Mouse (Mus musculus) neutrophil, adult 83 days (primary cell): Measurements from ENCODE around the gene Nkx1-1. TPM values are rescaled to one million over a fixed set of nuclear protein-coding genes. Genes with fewer than 3 reads are reported as not detected.

ENCODE experiments used
- total RNA-seq, 2 experiments: library from RNA; stranded (reverse); gene quantifications; one replicate each; pipeline ENCODE4 v1.2.4; 2023

The Nkx1-1 gene
- not detected for total RNA-seq

DNA sequence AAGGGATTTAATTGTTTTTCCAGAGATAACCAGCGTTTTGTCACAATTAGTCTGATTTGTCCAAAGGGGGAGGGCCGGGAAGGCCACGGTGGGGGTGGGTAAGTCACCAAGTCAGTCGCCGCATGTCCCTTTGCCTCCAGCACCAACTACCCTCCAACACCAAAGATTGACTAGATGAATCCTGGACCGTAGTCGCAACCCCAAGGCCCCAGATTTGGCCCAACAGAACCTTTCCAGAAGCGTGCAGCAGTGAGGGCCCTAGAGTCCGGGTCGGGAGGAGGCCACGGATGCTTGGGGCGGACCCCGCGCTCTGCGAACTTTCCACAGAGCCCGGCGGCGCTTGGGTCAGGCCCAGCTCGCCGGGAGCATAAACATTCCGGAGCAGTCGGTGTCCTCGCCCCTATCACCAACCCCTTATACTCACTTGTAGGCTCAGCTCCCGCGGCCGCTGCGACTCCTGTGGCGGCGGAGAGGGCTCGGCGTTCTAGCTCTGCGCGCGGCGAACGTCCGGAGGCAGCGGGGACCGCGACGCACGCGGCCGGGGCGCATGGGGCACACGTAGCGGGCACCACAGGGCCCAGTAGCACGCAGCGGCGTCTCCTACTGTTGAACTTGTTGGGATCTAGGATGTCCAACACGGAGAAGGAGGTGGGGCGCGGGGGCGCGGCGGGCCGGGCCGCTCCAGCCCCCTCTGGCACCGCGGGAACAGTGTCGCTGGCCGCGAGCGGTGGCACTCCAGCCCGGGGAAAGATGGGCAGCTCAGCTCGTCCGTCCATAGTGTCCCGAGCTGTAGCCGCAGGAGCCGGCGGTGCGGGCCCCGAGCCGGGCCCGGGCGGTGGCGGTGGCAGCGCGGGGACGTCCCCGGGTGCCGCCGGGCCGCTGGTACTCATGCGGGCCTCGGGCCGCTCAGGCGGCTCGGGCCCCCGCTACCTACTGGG is at the start of gene Nkx1-1:
Gene Nkx1-1 (minus strand): TSS at position 776 of the 938 bp plus-strand sequence.

Other genes with a start within 250 kb of the Nkx1-1 start
- gene Spon2, start 215.5 kb downstream of the Nkx1-1 start, total RNA-seq, result 1 to 10 TPM in 1 of 2 experiments, not detected in 1; 1.3 TPM
- gene Ctbp1, start 159.0 kb downstream of the Nkx1-1 start, total RNA-seq, result 100 to 1,000 TPM; 176 to 185 TPM
- gene Maea, start 98.5 kb downstream of the Nkx1-1 start, total RNA-seq, result 100 to 1,000 TPM; 113 to 114 TPM
- 10 to 100 TPM; 11.5 to 12.5 TPM for gene Uvssa, start 55.4 kb downstream of the Nkx1-1 start, total RNA-seq
- 10 to 100 TPM; 11.0 to 11.6 TPM for gene Fam53a, start 195.7 kb upstream of the Nkx1-1 start, total RNA-seq
- under 1 TPM; 0.33 to 0.53 TPM for gene Gm9903, start 195.9 kb upstream of the Nkx1-1 start, total RNA-seq
- 100 to 1,000 TPM; 107 to 112 TPM for gene Slbp, start 218.6 kb upstream of the Nkx1-1 start, total RNA-seq
- 10 to 100 TPM; 72.7 to 83.2 TPM for gene Tacc3, start 224.2 kb upstream of the Nkx1-1 start, total RNA-seq
- 10 to 100 TPM; 10.2 to 11.2 TPM for gene Tmem129, start 224.4 kb upstream of the Nkx1-1 start, total RNA-seq